In genomic region chr2:32350471-32351051, GRCm38 (mm10) we compare ENCODE assay signal across 12 mouse cellular contexts. TPM values are rescaled to one million over a fixed set of nuclear protein-coding genes. Genes with fewer than 3 reads are reported as not detected.
A peak's percentile ranks its signal among the peaks of the same experiment; 100 is the strongest.
DNase-seq lines count a peak whose midpoint lies in the region; ATAC-seq lines count a peak whose summit lies in the region.
"Had no signal": no experiment of that assay in that cellular context is flagged by ENCODE, and none has a peak within 500 bp of the region (broad histone marks: within the 10 kb centered on the region; RNA-seq: fewer than 3 reads in every experiment).

No protein-coding gene starts in this region.

- H3K9ac ChIP-seq in forebrain, embryonic 12.5 days: no peak overlapping the region
- H3K9ac ChIP-seq in forebrain, embryonic 11.5 days (ENCODE audit: low read length): no peak overlapping the region
- no peak overlapping the region for H3K9ac ChIP-seq in embryonic facial prominence, embryonic 14.5 days (ENCODE audit: low read depth, low read length)
- peak overlapping the region; percentile 81; the same call in 1 of the 2 replicates for H3K9ac ChIP-seq in midbrain, embryonic 14.5 days (replicated peaks; ENCODE audit: low read length)
- H3K9ac ChIP-seq: heart, embryonic 15.5 days had no signal

- H3K27ac ChIP-seq in forebrain, embryonic 12.5 days: no peak overlapping the region
- no peak overlapping the region for H3K27ac ChIP-seq in forebrain, embryonic 11.5 days (ENCODE audit: low read depth, low read length)
- no peak overlapping the region for H3K27ac ChIP-seq in embryonic facial prominence, embryonic 14.5 days (replicated peaks; ENCODE audit: low read depth, low read length)
- 0 out of 2 replicates have a peak overlapping the region, but pooled peaks have one; percentile 13 for H3K27ac ChIP-seq in midbrain, embryonic 14.5 days (replicated peaks; ENCODE audit: low read depth, low read length)
- H3K27ac ChIP-seq: heart, embryonic 15.5 days had no signal

- H3K9me3 ChIP-seq in forebrain, embryonic 12.5 days: no peaks in the 10 kb centered on the region
- H3K9me3 ChIP-seq in forebrain, embryonic 11.5 days (ENCODE audit: control insufficient read depth, low read length): no peaks in the 10 kb centered on the region
- no peaks in the 10 kb centered on the region for H3K9me3 ChIP-seq in embryonic facial prominence, embryonic 14.5 days (ENCODE audit: control insufficient read depth, low read length)
- no peaks in the 10 kb centered on the region for H3K9me3 ChIP-seq in midbrain, embryonic 14.5 days (ENCODE audit: control insufficient read depth, low read length)
- H3K9me3 ChIP-seq: heart, embryonic 15.5 days had no signal

- peaks cover 26% of the 10 kb centered on the region for H3K4me1 ChIP-seq in forebrain, embryonic 12.5 days
- 0 out of 2 replicates have a peak, but pooled peaks cover 7% of the 10 kb centered on the region for H3K4me1 ChIP-seq in forebrain, embryonic 11.5 days (replicated peaks; ENCODE audit: control insufficient read depth, insufficient read depth, low read length)
- H3K4me1 ChIP-seq in embryonic facial prominence, embryonic 14.5 days (ENCODE audit: control insufficient read depth, insufficient read depth, low read length): peaks cover 17% of the 10 kb centered on the region
- peaks cover 20% of the 10 kb centered on the region for H3K4me1 ChIP-seq in midbrain, embryonic 14.5 days (ENCODE audit: control insufficient read depth, insufficient read depth, low read length)

- ATAC-seq in forebrain, embryonic 12.5 days (ENCODE audit: low FRiP score): no peak
- ATAC-seq in forebrain, embryonic 11.5 days (replicated peaks; ENCODE audit: low FRiP score): no peak
- no peak for ATAC-seq in embryonic facial prominence, embryonic 14.5 days (ENCODE audit: low read depth)
- ATAC-seq in midbrain, embryonic 14.5 days (ENCODE audit: low FRiP score, low TSS enrichment): no peak

- intact Hi-C loops in gastrocnemius, postnatal 14 days (cut with DNase I; ENCODE audit: low total_unique reads): loop anchor here (5.0 kb wide), 1 partner anchor 43 kb away; no protein-coding TSS in a partner anchor

- DNase-seq in forebrain, embryonic 11.5 days (ENCODE audit: low spot score): no peak
- DNase-seq in R1 (ENCODE audit: low read depth, low spot score): peak; percentile 28
- no peak for DNase-seq in embryonic facial prominence, embryonic 14.5 days (ENCODE audit: low spot score)
- no peak for DNase-seq in midbrain, embryonic 14.5 days
- DNase-seq in urinary bladder, postnatal 14 days (ENCODE audit: low spot score): no peak
- DNase-seq in embryo, embryonic 11 days: no peak
- DNase-seq in gastrocnemius, postnatal 14 days: no peak
- DNase-seq: kidney, postnatal 25 days; lung, postnatal 4 days had no signal

- 0 out of 2 replicates have a peak overlapping the region, but pooled peaks have one; percentile 96 for H3K4me2 ChIP-seq in forebrain, embryonic 12.5 days
- no peak overlapping the region for H3K4me2 ChIP-seq in forebrain, embryonic 11.5 days (ENCODE audit: low read depth, low read length, severe bottlenecking)
- peak overlapping the region; percentile 69 for H3K4me2 ChIP-seq in embryonic facial prominence, embryonic 14.5 days (ENCODE audit: low read depth, low read length)
- H3K4me2 ChIP-seq in midbrain, embryonic 14.5 days (ENCODE audit: low read length): peak overlapping the region; percentile 79
- H3K4me2 ChIP-seq: heart, embryonic 15.5 days had no signal

- no peaks in the 10 kb centered on the region for H3K36me3 ChIP-seq in forebrain, embryonic 12.5 days (replicated peaks)
- no peaks in the 10 kb centered on the region for H3K36me3 ChIP-seq in forebrain, embryonic 11.5 days (ENCODE audit: control insufficient read depth, insufficient read depth, low read length)
- H3K36me3 ChIP-seq in embryonic facial prominence, embryonic 14.5 days (ENCODE audit: control insufficient read depth, insufficient read depth, low read length): peaks cover 14% of the 10 kb centered on the region; the same call in 1 of the 2 replicates
- H3K36me3 ChIP-seq in midbrain, embryonic 14.5 days (ENCODE audit: control insufficient read depth, insufficient read depth, low read length): peaks cover 4% of the 10 kb centered on the region; the same call in 1 of the 2 replicates
- H3K36me3 ChIP-seq: heart, embryonic 15.5 days had no signal

- no peak overlapping the region for H3K4me3 ChIP-seq in forebrain, embryonic 12.5 days (replicated peaks)
- H3K4me3 ChIP-seq in forebrain, embryonic 11.5 days (ENCODE audit: low read depth, low read length): no peak overlapping the region
- no peak overlapping the region for H3K4me3 ChIP-seq in embryonic facial prominence, embryonic 14.5 days (ENCODE audit: low read depth, low read length)
- no peak overlapping the region for H3K4me3 ChIP-seq in midbrain, embryonic 14.5 days (replicated peaks; ENCODE audit: low read depth, low read length)
- H3K4me3 ChIP-seq: heart, embryonic 15.5 days had no signal

- H3K27me3 ChIP-seq in forebrain, embryonic 12.5 days: peaks cover 28% of the 10 kb centered on the region
- no peaks in the 10 kb centered on the region for H3K27me3 ChIP-seq in forebrain, embryonic 11.5 days (ENCODE audit: control insufficient read depth, insufficient read depth, low read length)
- no peaks in the 10 kb centered on the region for H3K27me3 ChIP-seq in embryonic facial prominence, embryonic 14.5 days (replicated peaks; ENCODE audit: control insufficient read depth, insufficient read depth, low read length)
- no peaks in the 10 kb centered on the region for H3K27me3 ChIP-seq in midbrain, embryonic 14.5 days (ENCODE audit: control insufficient read depth, insufficient read depth, low read length)

- WGBS in forebrain, embryonic 12.5 days: 55% methylated on average over 13 of the region's 13 CpGs
- 49% methylated on average over 13 of the region's 13 CpGs for WGBS in forebrain, embryonic 11.5 days
- 46% methylated on average over 13 of the region's 13 CpGs for WGBS in embryonic facial prominence, embryonic 14.5 days
- 58% methylated on average over 13 of the region's 13 CpGs for WGBS in midbrain, embryonic 14.5 days

RNA-seq across cellular contexts. Expression of gene Ciz1, which starts 1.6 kb away (rescaled TPM):
- 59.1 and 67.5 TPM in 2 replicates for polyA plus RNA-seq in forebrain, embryonic 12.5 days (2016; fragmentation: Nextera tagmentation; extraction: Ambion mirVana)
- 62.6 and 69.0 TPM in 2 replicates for polyA plus RNA-seq in forebrain, embryonic 11.5 days (2014; fragmentation: Nextera tagmentation; extraction: Ambion mirVana)
- polyA plus RNA-seq in embryonic facial prominence, embryonic 14.5 days (2014; fragmentation: Nextera tagmentation; extraction: Ambion mirVana): 41.9 and 48.0 TPM in 2 replicates
- polyA plus RNA-seq in midbrain, embryonic 14.5 days (2014; fragmentation: Nextera tagmentation; extraction: Ambion mirVana): 46.4 and 54.1 TPM in 2 replicates
- 10 to 100 TPM; 29.3 to 30.0 TPM for total RNA-seq in gastrocnemius, postnatal 14 days (2021)

RNA-seq across cellular contexts. Expression of gene Dnm1, which starts 2.6 kb away (rescaled TPM):
- polyA plus RNA-seq in forebrain, embryonic 12.5 days (2016; fragmentation: Nextera tagmentation; extraction: Ambion mirVana): 18.6 and 19.4 TPM in 2 replicates
- polyA plus RNA-seq in forebrain, embryonic 11.5 days (2014; fragmentation: Nextera tagmentation; extraction: Ambion mirVana): 12.4 and 12.8 TPM in 2 replicates
- 34.1 and 41.7 TPM in 2 replicates for polyA plus RNA-seq in embryonic facial prominence, embryonic 14.5 days (2014; fragmentation: Nextera tagmentation; extraction: Ambion mirVana)
- 90.6 and 103 TPM in 2 replicates for polyA plus RNA-seq in midbrain, embryonic 14.5 days (2014; fragmentation: Nextera tagmentation; extraction: Ambion mirVana)
- 10 to 100 TPM in 1 of 2 experiments, 1 to 10 TPM in 1; 9.8 to 13.5 TPM for total RNA-seq in gastrocnemius, postnatal 14 days (2021)

RNA-seq across cellular contexts. Expression of gene 1110008P14Rik, which starts 31.2 kb away (rescaled TPM):
- 51.0 and 51.4 TPM in 2 replicates for polyA plus RNA-seq in forebrain, embryonic 12.5 days (2016; fragmentation: Nextera tagmentation; extraction: Ambion mirVana)
- polyA plus RNA-seq in forebrain, embryonic 11.5 days (2014; fragmentation: Nextera tagmentation; extraction: Ambion mirVana): 37.7 and 45.4 TPM in 2 replicates
- polyA plus RNA-seq in embryonic facial prominence, embryonic 14.5 days (2014; fragmentation: Nextera tagmentation; extraction: Ambion mirVana): 67.7 and 79.7 TPM in 2 replicates
- 107 and 153 TPM in 2 replicates for polyA plus RNA-seq in midbrain, embryonic 14.5 days (2014; fragmentation: Nextera tagmentation; extraction: Ambion mirVana)
- total RNA-seq in gastrocnemius, postnatal 14 days (2021): 10 to 100 TPM; 44.1 to 49.3 TPM

RNA-seq across cellular contexts. Expression of gene Lcn2, which starts 37.5 kb away (rescaled TPM):
- 0.45 and 0.50 TPM in 2 replicates for polyA plus RNA-seq in forebrain, embryonic 12.5 days (2016; fragmentation: Nextera tagmentation; extraction: Ambion mirVana)
- 0.28 TPM in 1 of 2 replicates, not detected in the other for polyA plus RNA-seq in forebrain, embryonic 11.5 days (2014; fragmentation: Nextera tagmentation; extraction: Ambion mirVana)
- 4.0 and 7.9 TPM in 2 replicates for polyA plus RNA-seq in embryonic facial prominence, embryonic 14.5 days (2014; fragmentation: Nextera tagmentation; extraction: Ambion mirVana)
- polyA plus RNA-seq in midbrain, embryonic 14.5 days (2014; fragmentation: Nextera tagmentation; extraction: Ambion mirVana): not detected in 2 replicates
- 1 to 10 TPM; 2.6 to 4.7 TPM for total RNA-seq in gastrocnemius, postnatal 14 days (2021)
- polyA plus RNA-seq: C2C12 had no signal

RNA-seq across cellular contexts. Expression of gene Ptges2, which starts 45.1 kb away (rescaled TPM):
- 29.6 and 29.9 TPM in 2 replicates for polyA plus RNA-seq in forebrain, embryonic 12.5 days (2016; fragmentation: Nextera tagmentation; extraction: Ambion mirVana)
- polyA plus RNA-seq in forebrain, embryonic 11.5 days (2014; fragmentation: Nextera tagmentation; extraction: Ambion mirVana): 28.0 and 29.4 TPM in 2 replicates
- polyA plus RNA-seq in embryonic facial prominence, embryonic 14.5 days (2014; fragmentation: Nextera tagmentation; extraction: Ambion mirVana): 28.0 and 33.5 TPM in 2 replicates
- polyA plus RNA-seq in midbrain, embryonic 14.5 days (2014; fragmentation: Nextera tagmentation; extraction: Ambion mirVana): 46.2 and 64.4 TPM in 2 replicates
- 10 to 100 TPM; 41.3 to 43.2 TPM for total RNA-seq in gastrocnemius, postnatal 14 days (2021)
